Mouse (Mus musculus): ENCODE data around the gene Ptafr. TPM values are rescaled to one million over a fixed set of nuclear protein-coding genes. Genes with fewer than 3 reads are reported as not detected.
"Not testable (repeated sequence)": the region's sequence is repeated elsewhere in the genome, so short reads cannot be mapped to it uniquely, and the experiment has no call there.

The Ptafr gene
- polyA plus RNA-seq, 1 experiment from 2014 or later, result 0.23 TPM

DNA sequence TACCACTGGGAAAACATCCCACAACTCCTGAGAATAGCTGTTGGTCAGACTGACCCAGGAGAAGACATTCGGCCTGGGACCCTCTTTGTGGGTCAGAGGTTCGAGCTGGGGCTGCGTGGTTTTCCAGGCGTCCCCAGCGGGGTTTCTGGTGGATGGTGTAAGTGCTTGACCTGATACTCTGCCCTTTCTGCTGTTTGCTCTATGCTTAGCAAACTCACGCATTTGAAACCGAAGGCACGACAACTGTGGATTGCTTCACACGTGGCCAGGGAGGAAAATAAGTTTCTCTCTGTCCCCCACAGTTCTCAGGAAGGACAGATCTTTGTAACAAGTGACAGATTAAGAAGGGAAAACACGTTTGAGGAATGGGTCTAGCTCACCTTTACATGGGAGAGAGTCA, 26.8 kb downstream of the Ptafr start:
- H3K4me3 ChIP-seq (replicated peaks), result no peak overlapping the region
- 85% methylated on average over 10 of the region's 10 CpGs for WGBS
- no peaks in the 10 kb centered on the region for H3K9me3 ChIP-seq
- no peaks in the 10 kb centered on the region for H3K27me3 ChIP-seq
- H3K4me1 ChIP-seq (replicated peaks), result no peaks in the 10 kb centered on the region
- H3K27ac ChIP-seq, result no peak overlapping the region
- ATAC-seq (ENCODE audit: insufficient number of reproducible peaks, insufficient read depth, low FRiP score, low TSS enrichment, low read depth), result no peak
- H3K4me2 ChIP-seq, result no peak overlapping the region
- no peaks in the 10 kb centered on the region for H3K36me3 ChIP-seq
- H3K9ac ChIP-seq (replicated peaks), result no peak overlapping the region

GRCm38 (mm10) chr4:132592958-132593357, 29.1 kb downstream of the Ptafr start:
- Histone ChIP-seq H3K4me2 (no peak overlapping the region), H3K36me3 (no peaks in the 10 kb centered on the region), H3K9ac (replicated peaks) (no peak overlapping the region), H3K4me3 (replicated peaks) (no peak overlapping the region), H3K4me1 (replicated peaks) (no peaks in the 10 kb centered on the region), H3K27ac (no peak overlapping the region), H3K9me3 (no peaks in the 10 kb centered on the region), H3K27me3 (no peaks in the 10 kb centered on the region)
- no peak for ATAC-seq (ENCODE audit: insufficient number of reproducible peaks, insufficient read depth, low FRiP score, low TSS enrichment, low read depth)
- 92% methylated on average over 9 of the region's 9 CpGs for WGBS

- Histone ChIP-seq H3K4me3 (replicated peaks) (no peak overlapping the region), H3K27me3 (no peaks in the 10 kb centered on the region), H3K4me1 (replicated peaks) (no peaks in the 10 kb centered on the region), H3K9ac (replicated peaks) (no peak overlapping the region), H3K4me2 (no peak overlapping the region), H3K9me3 (no peaks in the 10 kb centered on the region; the same call in 1 of the 2 replicates), H3K27ac (no peak overlapping the region), H3K36me3 (no peaks in the 10 kb centered on the region)
- no peak for ATAC-seq (ENCODE audit: insufficient number of reproducible peaks, insufficient read depth, low FRiP score, low TSS enrichment, low read depth)
- WGBS, result 36% methylated on average over 4 of the region's 4 CpGs
Observed at GRCm38 (mm10) chr4:132594191-132594590, 30.3 kb downstream of the Ptafr start.

DNA sequence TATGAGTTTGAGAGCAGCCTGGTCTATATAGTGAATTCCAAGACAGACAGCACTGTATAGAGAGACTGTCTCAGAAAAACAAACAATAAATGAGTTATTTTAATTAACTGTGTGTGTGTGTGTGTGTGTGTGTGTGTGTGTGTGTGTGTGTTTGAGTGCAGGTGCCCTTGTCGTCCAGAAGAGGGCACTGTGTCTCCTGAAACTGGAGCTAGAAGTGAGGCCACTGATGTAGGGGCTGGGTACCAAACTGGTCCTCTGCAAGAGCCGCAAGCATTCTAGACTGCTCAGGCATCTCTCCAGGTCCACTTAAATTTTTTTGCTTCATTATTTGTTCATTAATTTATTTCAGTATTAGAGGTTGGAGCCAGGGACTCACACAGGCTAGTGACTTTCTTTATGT, 35.0 kb downstream of the Ptafr start:
- ATAC-seq (ENCODE audit: insufficient number of reproducible peaks, insufficient read depth, low FRiP score, low TSS enrichment, low read depth), result no peak
- WGBS, result 74% methylated on average over 2 of the region's 2 CpGs
- H3K4me3 ChIP-seq (replicated peaks), result no peak overlapping the region

DNA sequence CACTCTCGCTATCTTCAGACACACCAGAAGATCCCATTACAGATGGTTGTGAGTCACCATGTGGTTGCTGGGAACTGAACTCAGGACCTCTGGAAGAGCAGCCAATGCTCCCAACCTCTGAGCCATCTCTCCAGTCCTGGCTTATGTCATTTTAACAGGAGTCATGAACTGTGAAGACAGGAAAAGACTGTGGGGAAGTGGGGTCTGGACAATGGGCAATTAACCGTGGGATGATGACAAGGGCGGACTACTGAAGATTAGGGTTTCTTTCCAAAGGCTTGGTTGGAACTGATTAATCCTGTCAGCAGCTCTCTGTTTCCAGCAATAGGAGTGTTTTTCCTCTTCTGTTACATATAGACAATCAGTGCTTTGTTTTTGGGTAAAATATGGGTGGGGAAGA, 35.9 kb downstream of the Ptafr start:
- H3K27me3 ChIP-seq, result no peaks in the 10 kb centered on the region
- H3K36me3 ChIP-seq, result no peaks in the 10 kb centered on the region
- 86% methylated on average over 3 of the region's 3 CpGs for WGBS
- no peak overlapping the region for H3K4me3 ChIP-seq (replicated peaks)
- H3K9ac ChIP-seq (replicated peaks), result no peak overlapping the region
- H3K4me1 ChIP-seq (replicated peaks), result no peaks in the 10 kb centered on the region
- H3K27ac ChIP-seq, result no peak overlapping the region
- H3K4me2 ChIP-seq, result no peak overlapping the region
- no peak for ATAC-seq (ENCODE audit: insufficient number of reproducible peaks, insufficient read depth, low FRiP score, low TSS enrichment, low read depth)
- H3K9me3 ChIP-seq, result no peaks in the 10 kb centered on the region; the same call in 1 of the 2 replicates

More for the DNA sequence above, 35.0 kb downstream of the Ptafr start:
- Histone ChIP-seq H3K9ac (replicated peaks) (no peak overlapping the region), H3K9me3 (no peaks in the 10 kb centered on the region; the same call in 1 of the 2 replicates), H3K36me3 (no peaks in the 10 kb centered on the region), H3K4me2 (no peak overlapping the region), H3K4me1 (replicated peaks) (no peaks in the 10 kb centered on the region), H3K27ac (no peak overlapping the region), H3K27me3 (no peaks in the 10 kb centered on the region)

- no peak overlapping the region for H3K27ac ChIP-seq
- 92% methylated on average over 6 of the region's 6 CpGs for WGBS
- H3K9me3 ChIP-seq, result no peaks in the 10 kb centered on the region; the same call in 1 of the 2 replicates
- no peak overlapping the region for H3K4me3 ChIP-seq (replicated peaks)
- no peak overlapping the region for H3K4me2 ChIP-seq
- ATAC-seq (ENCODE audit: insufficient number of reproducible peaks, insufficient read depth, low FRiP score, low TSS enrichment, low read depth), result no peak
- H3K4me1 ChIP-seq (replicated peaks), result no peaks in the 10 kb centered on the region
- H3K27me3 ChIP-seq, result no peaks in the 10 kb centered on the region
- no peak overlapping the region for H3K9ac ChIP-seq (replicated peaks)
- no peaks in the 10 kb centered on the region for H3K36me3 ChIP-seq
Observed at GRCm38 (mm10) chr4:132600465-132600864, 36.6 kb downstream of the Ptafr start.

DNA sequence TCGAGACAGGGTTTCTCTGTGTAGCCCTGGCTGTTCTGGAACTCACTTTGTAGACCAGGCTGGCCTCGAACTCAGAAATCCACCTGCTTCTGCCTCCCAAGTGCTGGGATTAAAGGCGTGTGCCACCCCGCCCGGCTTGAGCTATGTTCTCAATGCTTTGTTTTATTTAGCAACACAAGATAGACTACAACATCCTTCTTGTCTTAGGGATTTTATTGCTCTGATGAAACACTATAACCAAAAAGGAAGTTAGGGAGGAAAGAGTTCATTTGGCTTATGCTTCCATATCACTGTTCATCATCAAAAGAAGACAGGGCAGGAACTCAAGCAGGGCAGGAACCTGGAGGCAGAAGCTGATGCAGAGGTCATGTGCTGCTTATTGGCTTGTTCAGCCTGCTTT, 37.4 kb downstream of the Ptafr start:
- H3K9me3 ChIP-seq; H3K4me2 ChIP-seq; H3K4me3 ChIP-seq (replicated peaks); H3K27me3 ChIP-seq; ATAC-seq (ENCODE audit: insufficient number of reproducible peaks, insufficient read depth, low FRiP score, low TSS enrichment, low read depth); H3K27ac ChIP-seq; H3K36me3 ChIP-seq; H3K4me1 ChIP-seq (replicated peaks); H3K9ac ChIP-seq (replicated peaks): not testable (repeated sequence)
- WGBS, result 92% methylated on average over 4 of the region's 5 CpGs

- Histone ChIP-seq H3K4me2 (no peak overlapping the region), H3K9ac (replicated peaks) (no peak overlapping the region), H3K4me3 (replicated peaks) (no peak overlapping the region), H3K27ac (no peak overlapping the region), H3K27me3 (no peaks in the 10 kb centered on the region), H3K9me3 (no peaks in the 10 kb centered on the region; the same call in 1 of the 2 replicates), H3K4me1 (replicated peaks) (no peaks in the 10 kb centered on the region), H3K36me3 (no peaks in the 10 kb centered on the region)
- ATAC-seq (ENCODE audit: insufficient number of reproducible peaks, insufficient read depth, low FRiP score, low TSS enrichment, low read depth), result no peak
- 73% methylated on average over 4 of the region's 4 CpGs for WGBS
Observed at GRCm38 (mm10) chr4:132603468-132603867, 39.6 kb downstream of the Ptafr start.

GRCm38 (mm10) chr4:132605816-132606215, 41.9 kb downstream of the Ptafr start:
- WGBS, result 64% methylated on average over 5 of the region's 5 CpGs
- no peaks in the 10 kb centered on the region for H3K27me3 ChIP-seq

GRCm38 (mm10) chr4:132608147-132608546, 44.3 kb downstream of the Ptafr start:
- H3K9ac ChIP-seq (replicated peaks), result no peak overlapping the region
- no peaks in the 10 kb centered on the region for H3K9me3 ChIP-seq
- H3K4me1 ChIP-seq (replicated peaks), result no peaks in the 10 kb centered on the region
- no peak overlapping the region for H3K4me3 ChIP-seq (replicated peaks)
- no peaks in the 10 kb centered on the region for H3K27me3 ChIP-seq
- H3K27ac ChIP-seq, result no peak overlapping the region
- ATAC-seq (ENCODE audit: insufficient number of reproducible peaks, insufficient read depth, low FRiP score, low TSS enrichment, low read depth), result no peak
- no peaks in the 10 kb centered on the region for H3K36me3 ChIP-seq
- H3K4me2 ChIP-seq, result no peak overlapping the region
- WGBS, result 65% methylated on average over 4 of the region's 4 CpGs

More at GRCm38 (mm10) chr4:132605816-132606215, 41.9 kb downstream of the Ptafr start:
- no peaks in the 10 kb centered on the region for H3K36me3 ChIP-seq
- ATAC-seq (ENCODE audit: insufficient number of reproducible peaks, insufficient read depth, low FRiP score, low TSS enrichment, low read depth), result no peak
- H3K27ac ChIP-seq, result no peak overlapping the region
- H3K4me1 ChIP-seq (replicated peaks), result no peaks in the 10 kb centered on the region
- no peak overlapping the region for H3K9ac ChIP-seq (replicated peaks)
- no peaks in the 10 kb centered on the region for H3K9me3 ChIP-seq
- H3K4me2 ChIP-seq, result no peak overlapping the region
- H3K4me3 ChIP-seq (replicated peaks), result no peak overlapping the region

DNA sequence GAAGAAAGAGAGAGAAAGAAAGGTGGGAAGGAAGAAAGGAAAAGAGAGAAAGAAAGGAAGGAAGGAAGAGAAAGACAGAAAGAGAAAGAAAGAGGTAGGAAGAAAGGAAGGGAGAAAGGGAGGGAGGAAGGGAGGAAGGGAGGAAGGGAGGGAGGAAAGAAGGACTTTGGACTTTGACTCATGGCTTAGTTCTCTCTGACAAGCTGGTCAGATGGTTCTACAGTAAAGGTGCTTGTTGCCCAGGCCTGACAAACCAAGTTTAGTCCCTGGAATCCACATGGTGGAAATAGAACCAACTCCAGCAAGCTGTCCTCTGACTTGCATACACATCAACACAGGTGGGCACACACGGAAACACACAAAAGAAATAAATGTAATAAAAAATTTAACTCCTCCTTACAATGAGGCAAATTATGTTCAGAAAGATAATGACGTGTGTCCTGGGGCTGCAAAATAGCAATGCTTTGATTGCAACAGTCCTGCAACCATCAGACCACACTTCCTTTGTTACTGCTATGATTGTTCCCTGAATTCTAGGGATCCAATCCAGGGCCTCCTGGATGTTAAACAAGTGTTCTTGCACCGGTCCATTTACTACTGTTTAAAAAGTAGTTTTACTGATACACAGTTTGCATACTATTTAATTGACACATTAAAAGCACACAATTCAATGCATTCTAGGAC, 46.6 kb downstream of the Ptafr start:
- H3K36me3 ChIP-seq, result no peaks in the 10 kb centered on the region
- H3K4me2 ChIP-seq, result no peak overlapping the region
- H3K27ac ChIP-seq, result no peak overlapping the region
- H3K9ac ChIP-seq (replicated peaks), result no peak overlapping the region
- 74% methylated on average over 3 of the region's 3 CpGs for WGBS
- H3K4me3 ChIP-seq (replicated peaks), result no peak overlapping the region
- ATAC-seq (ENCODE audit: insufficient number of reproducible peaks, insufficient read depth, low FRiP score, low TSS enrichment, low read depth), result no peak
- H3K9me3 ChIP-seq, result peaks cover 12% of the 10 kb centered on the region; the same call in 1 of the 2 replicates
- no peaks in the 10 kb centered on the region for H3K4me1 ChIP-seq (replicated peaks)
- H3K27me3 ChIP-seq, result no peaks in the 10 kb centered on the region

DNA sequence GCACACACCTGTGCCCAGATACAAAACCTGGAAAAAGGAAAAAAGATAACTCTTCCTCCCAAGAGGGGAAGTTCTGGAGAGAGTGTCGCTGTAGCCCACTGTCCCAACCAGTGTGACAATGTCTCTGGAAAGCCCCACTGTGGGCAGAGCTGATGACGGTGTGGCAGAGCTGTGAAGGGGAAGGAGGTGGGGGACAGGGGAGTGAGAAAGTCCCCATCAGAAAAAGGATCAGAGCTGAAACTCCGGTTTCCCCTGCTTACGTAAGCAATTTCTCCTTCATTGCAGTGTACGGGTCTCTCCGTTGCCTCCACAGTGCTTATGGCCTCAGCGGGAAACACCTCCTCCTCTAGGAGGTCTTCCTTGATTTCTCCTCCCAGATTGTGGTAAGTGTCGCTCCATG, 47.5 kb downstream of the Ptafr start:
- ATAC-seq (ENCODE audit: insufficient number of reproducible peaks, insufficient read depth, low FRiP score, low TSS enrichment, low read depth), result no peak
- no peak overlapping the region for H3K4me3 ChIP-seq (replicated peaks)
- H3K4me1 ChIP-seq (replicated peaks), result no peaks in the 10 kb centered on the region
- no peak overlapping the region for H3K4me2 ChIP-seq
- WGBS, result 86% methylated on average over 8 of the region's 8 CpGs
- H3K27ac ChIP-seq, result no peak overlapping the region
- no peak overlapping the region for H3K9ac ChIP-seq (replicated peaks)
- no peaks in the 10 kb centered on the region for H3K27me3 ChIP-seq
- peaks cover 17% of the 10 kb centered on the region; the same call in 1 of the 2 replicates for H3K9me3 ChIP-seq
- no peaks in the 10 kb centered on the region for H3K36me3 ChIP-seq
